Mouse (Mus musculus) liver, postnatal 0 days (tissue): ENCODE measurements at regions not wholly inside any gene's neighbourhood (a gene's known extent, or its start where the extent isn't known, plus 50 kb on each side); places are given as distances from the start of the nearest gene placed in this dataset.

Experiments
- CTCF ChIP-seq: sonication (generic); IDR thresholded peaks from 2 replicates; pipeline ENCODE4 v1.5.1; 2016; ENCODE audit warnings: antibody characterized with exemption, low read depth
- EP300 ChIP-seq: IDR thresholded peaks from 2 replicates; pipeline ENCODE4 v1.6.1; 2016; ENCODE audit warnings: antibody characterized with exemption, low read depth, mild to moderate bottlenecking

DNA sequence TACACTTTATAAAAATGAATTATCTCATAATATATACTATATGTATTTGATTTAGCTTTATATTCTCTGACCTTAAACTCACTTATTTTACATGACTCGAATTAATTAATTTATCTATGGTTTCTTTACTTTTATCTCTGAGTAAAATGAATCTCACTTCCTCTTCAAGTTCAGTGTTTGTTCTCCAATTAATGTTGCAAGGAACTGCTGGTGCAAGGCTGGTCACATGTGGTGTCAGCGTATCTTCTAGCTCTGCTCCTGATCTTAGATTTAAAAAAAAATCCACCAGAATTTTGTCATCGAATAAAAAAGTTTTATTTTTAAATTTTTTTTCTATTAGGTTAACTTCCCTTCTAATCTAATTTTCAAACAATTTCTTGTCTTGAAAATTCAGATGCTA lies 378.2 kb downstream of the Atp6ap1l start:
- TF ChIP-seq CTCF (no peak), EP300 (no peak)
